Mouse (Mus musculus) left cerebral cortex, adult 6 months (tissue): ENCODE results near the gene Rmi2. TPM values are rescaled to one million over a fixed set of nuclear protein-coding genes. Genes with fewer than 3 reads are reported as not detected.

Experiments
- long read RNA-seq, 2 experiments: library from polyadenylated mRNA; unstranded; transcript quantifications; one replicate each; pipeline ENCODE4 v2.0.0; 2019 to 2020
- polyA plus RNA-seq: library from polyadenylated mRNA; unstranded; fragments of <200 nt; fragmentation: Nextera tagmentation; gene quantifications from 2 replicates; pipeline ENCODE4 v1.2.3, GENCODE M21; 2021

Rmi2 gene
- 0.03 and 0.05 TPM in 2 replicates for polyA plus RNA-seq
- long read RNA-seq, experiment 1, partial matches to known transcripts, result 0 of 1 reads
- long read RNA-seq, experiment 1, other reads (novel, unspliced or antisense), result 1 of 1 reads
- long read RNA-seq, experiment 2, result 0 reads

DNA sequence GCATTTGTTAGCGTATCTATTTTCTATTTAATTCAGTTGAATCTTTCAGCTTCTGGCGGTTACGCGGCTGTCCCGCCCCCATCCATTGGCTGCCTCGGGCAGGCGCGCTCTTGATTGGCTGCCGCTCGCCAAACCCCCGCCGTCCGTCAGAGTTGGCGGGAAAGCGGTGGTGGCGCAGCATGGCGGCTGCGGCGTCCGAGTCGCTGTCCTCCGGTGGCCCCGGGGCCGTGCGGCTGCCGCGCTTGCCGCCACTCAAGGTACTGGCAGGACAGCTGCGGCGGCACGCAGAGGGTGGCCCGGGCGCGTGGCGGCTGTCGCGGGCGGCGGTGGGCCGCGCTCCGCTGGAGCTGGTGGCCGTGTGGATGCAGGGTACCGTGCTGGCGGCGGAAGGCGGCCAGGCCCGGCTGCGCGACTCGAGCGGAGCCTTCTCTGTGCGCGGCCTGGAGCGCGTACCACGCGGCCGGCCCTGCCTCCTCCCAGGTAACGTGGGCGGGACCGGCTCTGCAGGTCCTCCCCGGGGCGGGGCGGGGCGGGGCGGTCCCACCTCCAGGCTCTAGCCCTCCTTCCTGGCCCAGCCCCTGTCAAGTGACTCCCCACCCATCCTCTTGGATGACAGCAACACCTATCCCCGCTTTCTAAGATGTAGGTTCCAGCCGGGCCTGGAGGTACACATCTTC, at the start of gene Rmi2:
Gene Rmi2 (plus strand): TSS at position 149 of the 677 bp plus-strand sequence.

GRCm38 (mm10) chr16:10785371-10786231, 49.3 kb upstream of the Rmi2 start, which contains the start of gene Socs1:
Gene Socs1, minus strand, starts transcription at chr16:10785536.

DNA sequence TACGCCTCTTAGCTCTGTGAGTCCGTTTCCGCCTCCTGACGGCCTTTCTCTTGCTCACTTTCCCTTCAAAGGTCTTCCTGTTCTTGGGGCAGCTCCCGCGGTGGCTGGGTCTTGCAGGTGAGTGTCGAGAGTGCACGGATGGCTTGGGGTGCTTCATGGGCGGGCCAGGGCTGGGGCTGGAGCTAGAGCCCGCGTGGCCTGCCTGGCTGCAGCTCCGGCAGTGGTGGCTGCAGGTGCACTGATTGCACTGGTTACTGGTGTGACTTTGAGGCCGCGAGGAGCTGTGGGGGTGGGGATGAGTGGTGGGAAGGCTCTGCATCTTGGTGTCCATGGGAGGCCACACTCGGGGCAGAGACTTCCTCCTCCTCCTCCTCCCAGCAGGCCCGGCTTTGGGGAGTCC, 46.6 kb upstream of the Rmi2 start, which contains the start of gene Tnp2:
Gene Tnp2 (minus strand): TSS at position 390 of the 400 bp plus-strand sequence.

GRCm38 (mm10) chr16:10790702-10791101, 44.2 kb upstream of the Rmi2 start, which contains the start of gene Prm3:
Gene Prm3, minus strand, starts transcription at chr16:10790914.

GRCm38 (mm10) chr16:10796034-10796433, 38.8 kb upstream of the Rmi2 start, which contains the start of gene Prm2:
Gene Prm2, minus strand, starts transcription at chr16:10796134.

DNA sequence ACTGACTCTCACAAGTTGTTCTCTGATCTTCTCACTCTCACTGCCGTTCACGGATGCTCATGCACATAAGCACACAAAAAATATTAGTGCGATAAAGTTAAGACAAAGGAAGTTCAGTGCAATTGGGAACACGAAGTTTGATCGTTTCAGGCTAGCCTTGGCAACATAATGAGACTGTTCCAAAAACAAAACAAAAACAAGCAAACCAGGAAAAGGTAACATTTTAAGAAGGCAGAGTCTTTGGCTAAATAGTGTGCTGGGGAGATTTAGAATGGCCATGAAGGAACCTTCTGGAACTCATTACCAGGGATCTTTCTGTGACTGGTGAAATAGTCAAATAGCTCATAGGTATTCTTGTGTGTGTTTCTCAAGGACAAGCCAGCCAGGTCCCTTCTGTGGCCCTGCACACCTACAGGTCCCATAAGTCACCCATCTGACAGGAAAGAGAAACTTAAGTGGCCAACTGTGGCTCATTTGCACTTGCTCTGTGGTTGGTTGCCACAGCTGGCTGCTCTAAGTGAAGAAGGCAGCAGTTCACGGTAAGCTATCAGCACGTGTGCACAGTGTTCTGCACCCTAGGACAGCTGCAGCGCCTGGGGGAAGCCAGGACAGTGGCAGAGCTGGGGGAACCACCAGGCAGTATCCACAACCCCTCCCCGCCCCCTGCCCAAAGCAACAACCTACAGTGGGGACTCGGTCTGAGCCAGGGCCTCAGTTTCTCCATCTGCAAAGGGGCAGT, 28.9 kb upstream of the Rmi2 start, which contains the start of gene Prm1:
Gene Prm1 (minus strand): TSS at position 51 of the 739 bp plus-strand sequence.

GRCm38 (mm10) chr16:10812865-10813371, 21.9 kb upstream of the Rmi2 start, which contains the start of gene Gm11172:
Gene Gm11172, plus strand, starts transcription at chr16:10812915.

Other genes with a start within 250 kb of the Rmi2 start
- gene Socs1, start 49.5 kb upstream of the Rmi2 start, polyA plus RNA-seq, result 0.50 and 0.94 TPM in 2 replicates
- gene Tnp2, start 46.4 kb upstream of the Rmi2 start, polyA plus RNA-seq, result not detected in 2 replicates
- not detected in 2 replicates for gene Prm3, start 44.1 kb upstream of the Rmi2 start, polyA plus RNA-seq
- gene Prm2, start 38.9 kb upstream of the Rmi2 start, polyA plus RNA-seq, result not detected in 2 replicates
- gene Prm1, start 29.2 kb upstream of the Rmi2 start, polyA plus RNA-seq, result not detected in 2 replicates
- not detected in 2 replicates for gene Gm11172, start 22.1 kb upstream of the Rmi2 start, polyA plus RNA-seq
- 44.2 and 75.8 TPM in 2 replicates for gene Snn, start 225.9 kb downstream of the Rmi2 start, polyA plus RNA-seq
- gene Litaf, start 231.1 kb downstream of the Rmi2 start, polyA plus RNA-seq, result 19.7 and 25.1 TPM in 2 replicates